Mouse (Mus musculus) heart, embryonic 14.5 days (tissue): ENCODE measurements around the gene Ep400. TPM values are rescaled to one million over a fixed set of nuclear protein-coding genes. Genes with fewer than 3 reads are reported as not detected.

Source experiments
- ATAC-seq: fragments of 200-750 bp; cut with Nextera tagmentation; 2 replicates; pipeline ENCODE4 v1.8.0; 2017; ENCODE audit warnings: low read depth, moderate TSS enrichment; ENCODE audit not compliant: insufficient number of reproducible peaks, insufficient read depth, low FRiP score
- H3K27ac ChIP-seq, 2 experiments: fragments of 200-500 bp in 1 of 2; fragments of 300-500 bp in 1 of 2; sonication (generic) in 1 of 2; replicated peaks in 1 of 2; 2 replicates each; pipeline ENCODE4 v1.5.1; 2012 to 2014; ENCODE audit warnings: low read depth in 2 of 2, low read length in 2 of 2, control low read depth in 1 of 2, mild to moderate bottlenecking in 1 of 2, mixed read lengths in 1 of 2; ENCODE audit not compliant: control insufficient read depth in 1 of 2, insufficient read depth in 1 of 2
- H3K27me3 ChIP-seq: fragments of 300-500 bp; sonication (generic); 2 replicates; pipeline ENCODE4 v1.6.1; 2014; ENCODE audit warnings: mild to moderate bottlenecking, low read length, control low read depth; ENCODE audit not compliant: control insufficient read depth, insufficient read depth
- H3K36me3 ChIP-seq: fragments of 300-500 bp; sonication (generic); 2 replicates; pipeline ENCODE4 v1.6.1; 2014; ENCODE audit warnings: mild to moderate bottlenecking, control low read depth, low read length, mixed read lengths; ENCODE audit not compliant: control insufficient read depth, insufficient read depth
- H3K4me1 ChIP-seq, 2 experiments: fragments of 200-500 bp in 1 of 2; fragments of 300-500 bp in 1 of 2; sonication (generic) in 1 of 2; 2 replicates each; pipeline ENCODE4 v1.6.1; 2012 to 2014; ENCODE audit warnings: low read length in 2 of 2, control low read depth in 1 of 2, mixed read lengths in 1 of 2; ENCODE audit not compliant: control insufficient read depth in 2 of 2, insufficient read depth in 2 of 2
- H3K4me2 ChIP-seq: fragments of 300-500 bp; sonication (generic); 2 replicates; pipeline ENCODE4 v1.6.1; 2014; ENCODE audit warnings: mild to moderate bottlenecking, low read length
- H3K4me3 ChIP-seq, 2 experiments: fragments of 200-500 bp in 1 of 2; fragments of 300-500 bp in 1 of 2; sonication (generic) in 1 of 2; 2 replicates each; pipeline ENCODE4 v1.5.1; 2012 to 2014; ENCODE audit warnings: low read length in 2 of 2, mild to moderate bottlenecking in 2 of 2, control low read depth in 1 of 2, low read depth in 1 of 2, moderate library complexity in 1 of 2; ENCODE audit not compliant: control insufficient read depth in 1 of 2, insufficient read depth in 1 of 2
- H3K9ac ChIP-seq: fragments of 300-500 bp; sonication (generic); 2 replicates; pipeline ENCODE4 v1.6.1; 2014; ENCODE audit warnings: mild to moderate bottlenecking, low read length
- H3K9me3 ChIP-seq: fragments of 300-500 bp; sonication (generic); 2 replicates; pipeline ENCODE4 v1.6.1; 2016; ENCODE audit warnings: low read length, control low read depth; ENCODE audit not compliant: control insufficient read depth
- WGBS: fragments of 180-500 bp; shearing (Covaris S2); extraction: QIAGEN DNeasy Blood & Tissue Kit; methylation state at CpG from one replicate; pipeline ENCODE4 v1.1.7; 2014; 5-methylcytosine and 5-hydroxymethylcytosine counted together
- polyA plus RNA-seq: library from polyadenylated mRNA; unstranded; fragments of >200 nt; fragmentation: Nextera tagmentation; extraction: Ambion mirVana; gene quantifications from 2 replicates; pipeline ENCODE4 v1.2.1, GENCODE M21; 2014

The Ep400 gene
- 24.3 and 26.9 TPM in 2 replicates for polyA plus RNA-seq

DNA sequence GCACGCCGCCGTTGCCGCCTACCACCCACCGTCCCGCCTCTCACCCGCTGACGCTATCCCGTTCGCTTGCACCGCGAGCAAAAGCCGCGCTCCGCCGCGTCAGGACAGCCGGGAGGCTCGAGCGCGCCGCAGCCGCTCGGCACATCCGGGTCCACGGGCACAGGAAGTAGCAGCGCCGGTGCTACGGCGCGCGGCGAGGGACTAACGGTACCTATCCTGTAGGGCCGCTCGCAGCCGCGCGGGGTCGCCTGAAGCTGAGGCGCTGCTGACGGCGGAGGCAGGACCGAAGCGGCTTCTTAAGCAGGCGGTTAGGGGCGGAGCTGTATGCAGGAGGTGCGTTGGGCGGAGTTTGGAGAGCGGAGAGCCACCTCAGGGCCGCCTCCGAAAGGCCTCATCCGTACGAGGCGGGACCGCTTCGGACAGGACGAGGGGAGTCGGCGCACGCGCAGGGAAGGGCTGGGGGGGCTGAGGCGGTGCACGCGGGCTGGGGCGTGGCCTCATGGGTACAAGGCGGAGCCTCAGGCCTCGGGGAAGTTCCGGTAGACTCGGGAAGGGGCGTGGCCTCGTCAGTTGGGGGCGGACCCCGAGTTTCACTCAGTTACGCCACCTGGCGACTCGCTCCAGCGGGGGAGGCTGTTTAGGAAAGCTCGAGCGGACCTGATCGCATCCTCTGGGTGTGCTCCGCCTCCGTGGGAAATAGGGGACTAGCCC is at the start of gene Ep400:
Ep400 (minus strand) TSS at position 270 of the 711 bp plus-strand sequence.
- Histone ChIP-seq H3K9ac (peak within 1 kb of the TSS; percentile 93), H3K4me3 (peak within 1 kb of the TSS; percentile 84 to 89), H3K4me2 (peak within 1 kb of the TSS; percentile 75), H3K36me3 (peaks cover 34% of the 10 kb centered on the region), H3K27ac (peak within 1 kb of the TSS; percentile 92 to 95), H3K9me3 (no peaks in the 10 kb centered on the region), H3K4me1 (peaks cover 0 to 14% of the 10 kb centered on the region in 2 experiments; a peak in 2 of 4 replicates), H3K27me3 (no peaks in the 10 kb centered on the region)
- WGBS = under 1% methylated on average over 83 of the region's 83 CpGs
- peak; percentile 98 for ATAC-seq

DNA sequence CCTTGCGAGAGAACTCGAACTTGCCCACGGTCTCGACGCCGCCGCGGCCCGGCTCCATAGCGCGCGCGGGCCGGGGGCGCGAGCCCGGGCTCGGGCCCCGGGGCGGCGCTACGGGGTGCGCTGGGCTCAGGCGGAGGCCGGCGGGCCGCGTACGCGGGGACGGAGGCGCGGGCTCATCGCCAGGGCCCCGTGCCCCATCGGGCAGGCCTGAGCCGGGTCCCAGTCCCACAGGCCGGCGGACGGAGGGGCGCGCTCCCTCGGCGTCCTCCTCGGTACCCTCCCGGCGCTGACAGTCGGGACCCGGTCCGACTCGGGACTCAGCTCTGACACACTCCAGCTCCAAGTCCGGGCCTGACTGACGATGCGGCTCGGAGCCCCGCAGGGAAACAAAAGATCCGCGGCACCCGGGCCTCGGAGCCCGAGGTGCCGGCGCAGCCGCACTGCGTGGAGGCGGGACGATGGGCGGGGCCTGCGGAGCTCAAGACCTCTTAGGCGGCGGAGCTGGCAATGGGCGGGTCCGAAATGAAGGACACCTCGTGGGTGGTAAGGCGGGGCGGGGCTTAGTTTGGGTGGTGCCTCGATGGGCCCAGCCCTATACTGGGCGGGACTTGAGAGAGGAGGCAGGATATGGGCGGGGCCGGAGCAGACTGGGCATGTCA is 39.3 kb upstream of the Ep400 start, which contains the start of gene Ulk1:
Ulk1 (minus strand) TSS at position 431 of the 659 bp plus-strand sequence.
- peaks cover 26% of the 10 kb centered on the region for H3K36me3 ChIP-seq
- H3K4me3 ChIP-seq = peak within 1 kb of the TSS; percentile 72 to 81
- peak within 1 kb of the TSS; percentile 88 for H3K9ac ChIP-seq
- under 1% methylated on average over 78 of the region's 80 CpGs for WGBS
- H3K4me2 ChIP-seq = peak within 1 kb of the TSS; percentile 96
- no peaks in the 10 kb centered on the region for H3K9me3 ChIP-seq
- no peaks in the 10 kb centered on the region for H3K27me3 ChIP-seq
- ATAC-seq = peak; percentile 95
- H3K4me1 ChIP-seq = peaks cover 9 to 26% of the 10 kb centered on the region in 2 experiments; a peak in 3 of 4 replicates
- H3K27ac ChIP-seq = peak within 1 kb of the TSS; percentile 60 to 77

DNA sequence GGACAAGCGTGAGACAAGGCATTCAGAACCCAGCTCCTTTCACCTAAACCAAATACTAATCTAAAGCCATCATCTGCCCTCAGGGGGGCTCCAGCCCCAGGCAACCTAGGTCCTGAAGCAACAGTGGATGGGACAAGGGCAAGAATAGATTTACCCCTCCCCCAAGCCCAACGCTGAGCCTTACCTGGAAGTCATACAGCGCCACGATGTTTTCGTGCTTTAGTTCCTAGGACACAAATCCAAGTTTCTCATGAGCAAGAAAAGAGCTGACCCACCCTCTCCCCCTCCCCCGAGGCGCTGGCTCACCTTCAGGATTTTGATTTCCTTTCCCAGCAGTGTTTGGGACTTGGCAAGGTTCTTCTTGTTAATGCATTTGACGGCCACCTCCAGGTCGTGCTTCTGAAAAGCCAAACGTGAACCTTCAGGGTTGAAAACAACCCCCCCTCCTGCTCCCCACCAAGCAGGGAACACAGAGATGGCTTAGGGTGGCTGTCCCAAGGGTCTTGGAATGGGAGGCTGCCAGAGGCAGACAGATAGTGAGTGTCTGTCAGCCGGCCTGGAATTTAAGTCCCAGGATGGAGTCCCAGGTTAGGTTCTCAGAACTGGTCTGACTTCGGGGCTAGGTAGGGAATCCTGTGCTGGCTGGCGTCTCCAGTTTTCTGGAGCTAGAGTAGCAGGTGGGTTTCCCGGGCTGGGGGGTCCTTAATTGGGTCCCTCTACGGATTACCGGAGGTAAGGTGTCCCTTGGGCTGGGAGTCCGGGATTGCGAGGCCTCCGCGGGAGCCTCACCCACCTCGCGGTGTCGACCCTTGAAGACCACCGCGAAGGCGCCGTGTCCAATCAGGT is 38.5 kb upstream of the Ep400 start:
- Histone ChIP-seq H3K9ac (peak overlapping the region; percentile 88), H3K36me3 (peaks cover 33% of the 10 kb centered on the region), H3K27me3 (no peaks in the 10 kb centered on the region), H3K4me2 (peak overlapping the region; percentile 96), H3K27ac (peak overlapping the region in 1 of 2 experiments; percentile 77; a peak in 2 of 4 replicates), H3K4me3 (peak overlapping the region; percentile 72 to 81), H3K9me3 (no peaks in the 10 kb centered on the region), H3K4me1 (peaks cover 9 to 26% of the 10 kb centered on the region in 2 experiments; a peak in 3 of 4 replicates)
- 1% methylated on average over 27 of the region's 27 CpGs for WGBS
- no peak for ATAC-seq

DNA sequence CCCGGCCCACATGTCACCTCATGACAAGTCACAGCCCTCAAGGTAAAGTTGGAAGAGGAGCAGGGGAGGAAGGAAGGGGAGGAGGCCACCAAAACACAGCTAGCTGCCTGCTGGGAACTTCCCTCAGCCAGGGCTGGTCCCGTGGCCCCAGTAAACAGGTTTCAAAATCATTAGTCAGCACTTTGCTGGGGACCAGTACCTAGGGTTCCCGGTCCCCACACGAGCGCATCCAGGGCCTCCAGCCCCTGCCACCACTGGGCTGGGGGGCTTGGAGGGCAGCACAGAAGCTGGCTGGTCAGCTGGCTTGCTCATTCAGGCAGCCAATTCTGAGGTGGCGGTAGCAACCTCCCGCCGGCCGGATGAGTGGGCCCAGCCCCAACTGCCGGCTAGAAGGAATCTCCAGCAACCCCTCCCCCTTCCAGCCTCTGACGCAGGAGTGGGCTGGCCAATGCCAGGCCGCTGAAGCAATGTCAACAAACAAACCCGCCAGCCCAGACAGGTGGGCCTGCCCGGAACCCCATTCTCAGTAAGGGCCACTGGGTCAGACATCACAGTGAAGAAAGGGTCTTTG is 37.6 kb upstream of the Ep400 start:
- Histone ChIP-seq H3K9ac (peak overlapping the region; percentile 88), H3K4me1 (peaks cover 9 to 26% of the 10 kb centered on the region in 2 experiments; a peak in 3 of 4 replicates), H3K27ac (peak overlapping the region in 1 of 2 experiments; percentile 70; a peak in 2 of 4 replicates), H3K4me3 (peak overlapping the region; percentile 72 to 81), H3K27me3 (no peaks in the 10 kb centered on the region), H3K9me3 (no peaks in the 10 kb centered on the region), H3K4me2 (peak overlapping the region; percentile 96), H3K36me3 (peaks cover 36% of the 10 kb centered on the region)
- WGBS = 2% methylated on average over 14 of the region's 14 CpGs
- ATAC-seq = peak; percentile 45

DNA sequence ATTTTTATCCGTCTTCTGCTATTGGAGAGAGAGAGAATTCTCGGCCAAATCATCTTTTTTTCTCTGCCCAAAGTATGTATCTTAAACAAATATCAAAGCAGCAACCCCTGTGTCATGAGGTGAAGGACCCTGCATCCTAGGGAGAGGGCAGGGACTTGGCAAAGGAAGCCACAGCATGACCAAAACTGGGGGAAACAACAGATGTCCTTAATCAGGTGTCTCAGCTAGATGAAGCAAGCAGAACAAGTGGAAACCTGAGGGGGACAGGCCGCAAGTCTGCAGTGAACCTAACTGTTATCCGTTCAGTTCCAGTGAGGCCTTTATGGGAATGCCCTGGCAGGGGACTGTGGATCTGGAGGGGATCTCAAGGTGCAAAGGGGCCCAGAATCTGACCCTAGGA is 36.9 kb upstream of the Ep400 start:
- Histone ChIP-seq H3K36me3 (peaks cover 36% of the 10 kb centered on the region), H3K4me2 (peak overlapping the region; percentile 96), H3K27me3 (no peaks in the 10 kb centered on the region), H3K4me3 (peak overlapping the region; percentile 72 to 81), H3K9ac (peak overlapping the region; percentile 88; the same call in 1 of the 2 replicates), H3K4me1 (peaks cover 9 to 29% of the 10 kb centered on the region in 2 experiments; a peak in 3 of 4 replicates), H3K27ac (peak overlapping the region in 1 of 2 experiments; percentile 70; a peak in 1 of 4 replicates), H3K9me3 (no peaks in the 10 kb centered on the region)
- WGBS = 85% methylated on average over 4 of the region's 4 CpGs
- no peak for ATAC-seq

DNA sequence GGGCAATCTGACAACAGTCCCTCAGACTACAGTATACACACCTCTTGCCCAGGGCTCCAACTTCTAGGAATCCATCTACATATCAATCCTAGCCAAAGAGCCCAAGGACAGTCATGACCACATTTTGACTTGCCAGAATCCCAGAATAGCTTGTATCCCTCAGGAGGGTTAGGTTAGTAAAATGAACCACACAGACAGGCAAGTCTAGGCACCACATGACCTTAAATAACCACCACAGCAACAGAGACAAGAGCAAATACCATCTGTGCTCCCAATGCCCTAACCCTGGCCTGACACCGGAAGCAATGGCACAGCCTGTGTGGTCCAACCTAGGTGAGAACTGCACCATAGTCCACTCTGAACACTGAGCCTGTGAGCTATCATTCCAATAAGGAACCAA is 36.2 kb upstream of the Ep400 start:
- ATAC-seq = no peak
- Histone ChIP-seq H3K4me1 (peaks cover 9 to 30% of the 10 kb centered on the region in 2 experiments; a peak in 3 of 4 replicates), H3K4me3 (no peak overlapping the region), H3K27ac (no peak overlapping the region), H3K36me3 (peaks cover 36% of the 10 kb centered on the region), H3K9me3 (no peaks in the 10 kb centered on the region), H3K27me3 (no peaks in the 10 kb centered on the region), H3K9ac (no peak overlapping the region), H3K4me2 (no peak overlapping the region; the same call in 1 of the 2 replicates)
- 83% methylated on average over 1 of the region's 1 CpGs for WGBS
